Mouse (Mus musculus) stomach, postnatal 0 days (tissue): ENCODE results near the gene Cygb. TPM values are rescaled to one million over a fixed set of nuclear protein-coding genes. Genes with fewer than 3 reads are reported as not detected.
A peak's percentile ranks its signal among the peaks of the same experiment; 100 is the strongest.
"Not testable (repeated sequence)": the region's sequence is repeated elsewhere in the genome, so short reads cannot be mapped to it uniquely, and the experiment has no call there.

Source experiments
- ATAC-seq: fragments of 200-750 bp; cut with Nextera tagmentation; 2 replicates; pipeline ENCODE4 v1.8.0; 2017; ENCODE audit not compliant: low FRiP score, low TSS enrichment
- DNase-seq: peaks from one replicate; pipeline ENCODE4 v3.0.0-alpha.2; 2016; ENCODE audit warnings: low spot score
- H3K27ac ChIP-seq: fragments of 300-500 bp; sonication (generic); replicated peaks from 2 replicates; pipeline ENCODE4 v1.5.1; 2014; ENCODE audit warnings: mild to moderate bottlenecking, control low read depth
- H3K27me3 ChIP-seq: fragments of 300-500 bp; sonication (generic); 2 replicates; pipeline ENCODE4 v1.6.1; 2014; ENCODE audit warnings: low read length; ENCODE audit not compliant: control insufficient read depth, insufficient read depth
- H3K36me3 ChIP-seq: fragments of 300-500 bp; sonication (generic); 2 replicates; pipeline ENCODE4 v1.6.1; 2014; ENCODE audit warnings: low read length, mixed read lengths; ENCODE audit not compliant: control insufficient read depth, insufficient read depth
- H3K4me1 ChIP-seq: fragments of 300-500 bp; sonication (generic); replicated peaks from 2 replicates; pipeline ENCODE4 v1.6.1; 2014; ENCODE audit warnings: antibody characterized with exemption; ENCODE audit not compliant: control insufficient read depth, insufficient read depth
- H3K4me2 ChIP-seq: fragments of 300-500 bp; sonication (generic); replicated peaks from 2 replicates; pipeline ENCODE4 v1.6.1; 2014; ENCODE audit warnings: low read depth, mild to moderate bottlenecking, control low read depth, moderate library complexity
- H3K4me3 ChIP-seq: fragments of 300-500 bp; sonication (generic); 2 replicates; pipeline ENCODE4 v1.5.1; 2014; ENCODE audit warnings: low read depth, low read length, control low read depth
- H3K9ac ChIP-seq: fragments of 300-500 bp; sonication (generic); 2 replicates; pipeline ENCODE4 v1.6.1; 2014; ENCODE audit warnings: mild to moderate bottlenecking, low read length, control low read depth, mixed read lengths
- H3K9me3 ChIP-seq: fragments of 300-500 bp; sonication (generic); 2 replicates; pipeline ENCODE4 v1.6.1; 2016; ENCODE audit warnings: low read length; ENCODE audit not compliant: control insufficient read depth
- CTCF ChIP-seq: IDR thresholded peaks from 2 replicates; pipeline ENCODE4 v1.5.1; 2016; ENCODE audit warnings: antibody characterized with exemption, low read depth, mild to moderate bottlenecking, moderate library complexity
- EP300 ChIP-seq: optimal IDR thresholded peaks from 2 replicates; pipeline ENCODE3; 2016; ENCODE audit warnings: antibody characterized with exemption
- WGBS: fragments of 180-500 bp; shearing (Covaris S2); extraction: QIAGEN DNeasy Blood & Tissue Kit; methylation state at CpG from one replicate; pipeline ENCODE4 v1.1.7; 2014; 5-methylcytosine and 5-hydroxymethylcytosine counted together
- polyA plus RNA-seq: library from polyadenylated mRNA; unstranded; fragments of >200 nt; fragmentation: Nextera tagmentation; extraction: Ambion mirVana; gene quantifications from 2 replicates; pipeline ENCODE4 v1.2.1, GENCODE M21; 2015

Cygb gene
- polyA plus RNA-seq, 1 experiment from 2014 or later: 22.2 TPM

DNA sequence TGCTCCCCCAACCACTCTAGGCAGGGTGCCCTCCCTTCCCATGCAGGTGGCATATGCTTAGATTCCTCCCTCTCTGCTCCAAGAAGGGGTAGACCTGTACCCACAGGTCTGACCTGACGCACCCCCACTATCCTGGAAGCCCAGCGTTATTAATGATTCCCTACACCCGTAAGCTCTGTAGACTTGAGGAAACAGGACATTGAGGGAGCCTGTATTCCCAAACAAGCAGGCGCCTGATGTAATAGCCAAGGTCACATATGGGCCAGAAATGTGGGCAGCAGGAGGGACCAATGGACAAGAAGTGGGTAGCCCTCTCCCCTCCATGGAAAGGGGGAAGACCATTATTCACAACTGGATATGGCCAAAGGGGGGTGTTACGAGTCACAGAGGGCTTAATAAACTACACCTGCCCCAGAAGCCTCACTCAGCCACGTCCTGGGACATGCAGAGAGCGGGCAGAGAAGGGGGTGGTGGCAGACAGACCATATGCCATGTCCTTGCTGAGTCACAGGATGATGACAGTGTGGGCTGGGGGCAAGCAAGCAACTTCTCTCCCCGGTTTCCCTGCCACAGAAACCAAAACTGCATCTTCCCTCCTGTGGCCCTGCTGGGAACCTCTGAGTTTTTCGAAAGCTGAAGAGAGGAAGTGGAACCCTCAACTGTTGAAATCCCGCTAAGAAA is 37.5 kb downstream of the Cygb start:
- Histone ChIP-seq H3K4me2 (no peak overlapping the region), H3K4me3 (no peak overlapping the region), H3K27me3 (no peaks in the 10 kb centered on the region), H3K9ac (no peak overlapping the region; the same call in 1 of the 2 replicates), H3K4me1 (peaks cover 14% of the 10 kb centered on the region), H3K36me3 (no peaks in the 10 kb centered on the region), H3K27ac (peak overlapping the region; percentile 77), H3K9me3 (no peaks in the 10 kb centered on the region)
- no peak for DNase-seq
- TF ChIP-seq EP300 (no peak), CTCF (no peak)
- 66% methylated on average over 10 of the region's 10 CpGs for WGBS
- no peak for ATAC-seq

DNA sequence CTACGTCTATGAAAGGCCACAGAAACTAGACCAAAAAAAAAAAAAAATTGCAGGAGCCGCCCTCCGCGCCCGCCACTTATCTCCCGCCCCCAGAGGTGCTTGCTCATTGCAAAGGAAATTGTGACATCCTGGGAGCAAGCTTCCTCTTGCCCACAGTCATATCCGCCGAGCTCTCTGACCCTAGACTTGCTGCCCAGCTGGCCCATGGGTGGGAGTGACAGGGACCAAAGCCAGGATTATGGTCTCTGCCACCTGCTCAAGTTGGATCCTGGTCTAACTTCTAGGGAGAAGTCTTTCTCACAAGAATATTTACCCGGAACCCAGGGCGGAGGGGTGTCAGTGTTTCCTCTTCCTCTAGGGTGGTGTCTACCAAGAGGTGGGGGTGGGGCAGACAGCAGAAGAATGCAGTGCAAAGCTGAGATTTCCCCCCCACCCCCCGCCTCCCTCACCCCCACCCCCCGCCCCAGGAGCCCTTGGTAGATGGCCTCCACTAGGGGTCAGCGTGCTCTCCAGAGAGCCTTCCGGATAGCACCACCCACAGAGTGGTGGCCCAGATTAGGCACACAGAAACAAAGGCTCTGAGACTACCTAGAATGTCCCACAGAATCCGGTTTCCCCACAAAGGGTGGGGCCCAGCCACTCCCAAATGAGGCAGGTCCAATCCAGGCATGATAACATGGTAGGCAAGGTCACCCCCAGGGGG is 38.2 kb downstream of the Cygb start:
- H3K4me3 ChIP-seq: no peak overlapping the region
- no peaks in the 10 kb centered on the region for H3K36me3 ChIP-seq
- no peak for TF ChIP-seq EP300
- TF ChIP-seq CTCF: peak; percentile 55
- DNase-seq: peak; percentile 82
- H3K9me3 ChIP-seq: no peaks in the 10 kb centered on the region
- H3K4me2 ChIP-seq: peak overlapping the region; percentile 43
- H3K27ac ChIP-seq: peak overlapping the region; percentile 77
- WGBS: 33% methylated on average over 14 of the region's 15 CpGs
- peak; percentile 82 for ATAC-seq
- no peaks in the 10 kb centered on the region for H3K27me3 ChIP-seq
- peak overlapping the region; percentile 28 for H3K9ac ChIP-seq
- peaks cover 9% of the 10 kb centered on the region; the same call in 1 of the 2 replicates for H3K4me1 ChIP-seq

DNA sequence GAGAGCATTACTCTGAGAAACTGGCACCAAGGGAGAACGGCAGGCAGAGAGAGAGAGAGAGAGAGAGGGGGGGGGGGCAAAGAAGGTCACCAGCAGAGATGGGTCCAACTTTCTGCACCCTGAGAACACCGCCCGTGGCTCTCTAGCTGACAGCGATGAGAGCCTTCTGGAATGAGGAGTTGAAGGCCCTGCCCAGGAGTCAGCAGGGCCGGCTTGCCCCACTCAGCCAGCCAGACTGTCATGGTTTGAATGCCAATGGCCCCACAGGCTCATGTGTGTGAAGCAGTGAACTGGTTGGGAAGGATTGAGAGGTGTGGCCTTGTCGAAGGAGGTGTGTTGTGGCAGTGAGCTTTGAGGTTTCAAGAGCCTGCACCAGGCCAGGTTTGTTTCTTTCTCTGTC is 40.9 kb downstream of the Cygb start:
- H3K9ac ChIP-seq: no peak overlapping the region
- WGBS: 89% methylated on average over 6 of the region's 6 CpGs
- H3K27me3 ChIP-seq: no peaks in the 10 kb centered on the region
- DNase-seq (no peak), ATAC-seq (no peak)
- H3K36me3 ChIP-seq: 0 out of 2 replicates have a peak, but pooled peaks cover 2% of the 10 kb centered on the region
- H3K4me1 ChIP-seq: peaks cover 3% of the 10 kb centered on the region; the same call in 1 of the 2 replicates
- no peak overlapping the region for H3K4me2 ChIP-seq
- TF ChIP-seq CTCF (no peak), EP300 (no peak)
- no peaks in the 10 kb centered on the region for H3K9me3 ChIP-seq
- H3K27ac ChIP-seq: no peak overlapping the region
- H3K4me3 ChIP-seq: no peak overlapping the region

DNA sequence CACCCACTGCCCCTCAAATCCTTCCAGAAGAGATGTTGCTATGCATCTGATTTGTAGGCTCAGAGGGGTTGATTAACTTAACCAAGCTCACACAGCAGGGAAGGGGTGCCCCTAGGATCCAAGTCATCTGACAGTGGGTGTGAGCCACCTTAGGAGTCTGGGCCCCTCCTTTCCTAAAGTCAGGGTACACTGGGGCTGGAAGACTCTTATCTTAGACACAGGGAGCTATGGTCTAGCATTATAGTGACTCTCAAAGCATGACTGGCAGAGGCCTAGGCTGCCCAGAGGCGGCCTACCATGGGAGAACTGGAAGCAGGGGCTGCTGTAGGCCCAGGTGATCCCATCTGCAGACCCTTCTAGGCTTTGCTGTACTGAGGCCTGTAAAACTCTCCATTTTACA is 41.6 kb downstream of the Cygb start:
- ATAC-seq: no peak
- Histone ChIP-seq H3K27me3 (no peaks in the 10 kb centered on the region), H3K4me1 (peaks cover 3% of the 10 kb centered on the region; the same call in 1 of the 2 replicates), H3K27ac (no peak overlapping the region), H3K4me2 (no peak overlapping the region), H3K36me3 (0 out of 2 replicates have a peak, but pooled peaks cover 3% of the 10 kb centered on the region), H3K9ac (no peak overlapping the region), H3K4me3 (no peak overlapping the region), H3K9me3 (no peaks in the 10 kb centered on the region)
- 96% methylated on average over 1 of the region's 1 CpGs for WGBS
- no peak for DNase-seq
- TF ChIP-seq CTCF: no peak
- TF ChIP-seq EP300: no peak

DNA sequence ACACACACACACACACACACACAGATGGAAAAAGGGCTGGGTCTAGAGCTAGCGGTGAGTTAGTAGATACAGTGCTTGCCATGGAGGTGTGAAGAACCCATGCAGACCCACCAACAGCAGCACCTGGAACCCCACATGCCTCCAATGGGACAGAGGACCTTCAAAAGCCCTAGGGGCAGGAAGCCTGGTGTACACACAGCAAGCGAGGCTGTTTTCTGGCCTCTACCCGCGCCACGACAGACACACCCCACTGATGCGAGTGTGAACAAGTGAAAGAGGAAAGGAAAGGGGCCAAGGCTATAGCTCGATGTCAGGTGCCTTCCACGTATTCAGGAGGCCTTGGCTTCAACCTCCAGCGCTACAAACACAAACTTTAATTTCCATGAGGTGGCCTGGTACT is 42.2 kb downstream of the Cygb start:
- Histone ChIP-seq H3K9me3 (no peaks in the 10 kb centered on the region), H3K27me3 (no peaks in the 10 kb centered on the region), H3K4me2 (no peak overlapping the region), H3K4me1 (peaks cover 3% of the 10 kb centered on the region; the same call in 1 of the 2 replicates), H3K4me3 (no peak overlapping the region), H3K27ac (no peak overlapping the region), H3K9ac (no peak overlapping the region), H3K36me3 (0 out of 2 replicates have a peak, but pooled peaks cover 3% of the 10 kb centered on the region)
- TF ChIP-seq CTCF: no peak
- no peak for TF ChIP-seq EP300
- DNase-seq (no peak), ATAC-seq (no peak)
- 83% methylated on average over 9 of the region's 9 CpGs for WGBS

DNA sequence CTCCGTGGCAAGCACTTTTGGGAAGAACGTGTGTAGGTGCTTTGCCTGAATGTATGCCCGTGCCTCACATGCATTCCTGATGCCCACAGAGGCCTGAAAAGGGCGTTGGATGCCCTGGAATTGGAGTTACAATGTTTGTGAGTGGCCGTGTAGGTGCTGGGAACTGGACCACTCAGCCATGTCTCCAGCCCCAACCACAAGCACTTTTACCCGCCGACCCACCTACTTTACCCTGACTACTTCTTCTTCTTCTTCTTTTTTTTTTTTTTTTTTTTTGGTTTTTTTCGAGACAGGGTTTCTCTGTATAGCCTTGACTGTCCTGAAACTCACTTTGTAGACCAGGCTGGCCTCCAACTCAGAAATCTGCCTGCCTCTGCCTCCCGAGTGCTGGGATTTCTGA is 42.9 kb downstream of the Cygb start:
- H3K27me3 ChIP-seq, ATAC-seq, H3K4me1 ChIP-seq, H3K4me3 ChIP-seq, H3K4me2 ChIP-seq, H3K36me3 ChIP-seq, DNase-seq, H3K9ac ChIP-seq, H3K27ac ChIP-seq, H3K9me3 ChIP-seq: not testable (repeated sequence)
- WGBS: 86% methylated on average over 8 of the region's 9 CpGs
